Mouse (Mus musculus) right cerebral cortex, postnatal 10 days (tissue): ENCODE measurements around the gene Rmnd5a.

ENCODE experiments used
- DNase-seq, 2 experiments: peaks; one replicate each; pipeline ENCODE4 v3.0.0; 2021; ENCODE audit warnings: low spot score in 2 of 2

Gene Rmnd5a

GRCm38 (mm10) chr6:71371085-71371605 is 69.3 kb downstream of the Rmnd5a start:
- DNase-seq, result no peak

- no peak for DNase-seq
Observed at GRCm38 (mm10) chr6:71369416-71369815, 71.0 kb downstream of the Rmnd5a start.

GRCm38 (mm10) chr6:71363995-71364394 is 76.4 kb downstream of the Rmnd5a start:
- DNase-seq, result no peak

- DNase-seq, result no peak
Observed at GRCm38 (mm10) chr6:71361156-71361670, 79.2 kb downstream of the Rmnd5a start.

GRCm38 (mm10) chr6:71360751-71361150 is 79.7 kb downstream of the Rmnd5a start:
- no peak for DNase-seq

DNA sequence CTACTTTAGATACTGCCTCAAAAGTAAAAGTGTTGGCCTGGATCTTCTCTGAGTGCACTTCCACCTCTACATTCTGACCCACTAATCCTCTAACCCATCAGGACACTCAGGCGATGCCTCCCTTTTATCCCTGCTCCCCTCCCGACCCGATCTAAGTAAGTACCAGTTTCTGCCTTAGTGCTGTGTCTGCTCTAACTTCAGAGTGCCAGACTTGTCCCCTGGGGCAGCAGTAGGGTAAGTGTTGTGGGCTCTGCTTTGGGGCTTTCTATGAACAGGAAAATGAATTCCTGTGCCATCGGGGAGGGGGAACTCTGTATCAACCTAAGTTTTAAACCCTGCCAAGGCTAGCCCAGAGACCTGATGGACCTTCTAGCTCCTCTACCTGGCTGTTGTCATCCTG is 80.2 kb downstream of the Rmnd5a start:
- DNase-seq, result no peak

DNA sequence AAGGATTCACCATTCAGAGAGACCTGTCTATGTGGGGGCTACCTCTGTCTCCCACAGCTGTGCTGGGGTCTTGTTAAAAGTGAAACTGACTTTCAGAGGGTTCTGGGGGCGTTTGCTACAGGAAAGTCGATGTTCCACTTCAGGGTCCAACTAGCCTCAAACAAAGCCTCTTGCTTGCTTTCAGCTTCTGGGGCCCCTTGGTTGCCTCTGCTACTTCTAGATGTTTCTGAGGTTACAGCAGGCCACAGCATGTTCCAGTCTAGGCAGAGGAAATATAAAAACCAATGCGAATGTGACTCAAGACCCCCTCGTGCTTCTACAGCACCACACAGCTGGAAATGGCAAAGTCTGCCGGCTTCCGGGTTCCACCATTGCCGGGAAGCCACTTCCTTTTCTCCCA is 82.9 kb downstream of the Rmnd5a start:
- DNase-seq, result no peak

DNA sequence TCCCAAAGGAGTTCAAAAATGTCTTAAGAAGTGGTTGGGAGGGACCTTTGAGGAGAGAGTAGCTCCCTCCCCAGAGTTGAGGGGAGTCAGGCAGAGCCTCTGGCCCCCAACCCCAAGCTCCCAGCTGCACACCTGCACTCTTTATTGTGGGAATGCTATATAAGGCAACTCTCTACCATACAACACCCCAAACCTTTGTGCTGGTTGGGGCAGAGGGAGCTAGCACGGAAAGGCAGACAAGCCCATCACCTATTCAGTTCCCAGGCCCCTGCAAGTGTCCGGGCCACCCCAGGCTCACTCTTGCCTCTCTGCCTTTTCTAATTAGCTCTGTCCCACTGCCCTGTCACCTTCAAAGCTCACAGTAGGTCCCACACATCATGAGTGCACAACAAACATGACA is 86.7 kb downstream of the Rmnd5a start:
- no peak for DNase-seq

DNA sequence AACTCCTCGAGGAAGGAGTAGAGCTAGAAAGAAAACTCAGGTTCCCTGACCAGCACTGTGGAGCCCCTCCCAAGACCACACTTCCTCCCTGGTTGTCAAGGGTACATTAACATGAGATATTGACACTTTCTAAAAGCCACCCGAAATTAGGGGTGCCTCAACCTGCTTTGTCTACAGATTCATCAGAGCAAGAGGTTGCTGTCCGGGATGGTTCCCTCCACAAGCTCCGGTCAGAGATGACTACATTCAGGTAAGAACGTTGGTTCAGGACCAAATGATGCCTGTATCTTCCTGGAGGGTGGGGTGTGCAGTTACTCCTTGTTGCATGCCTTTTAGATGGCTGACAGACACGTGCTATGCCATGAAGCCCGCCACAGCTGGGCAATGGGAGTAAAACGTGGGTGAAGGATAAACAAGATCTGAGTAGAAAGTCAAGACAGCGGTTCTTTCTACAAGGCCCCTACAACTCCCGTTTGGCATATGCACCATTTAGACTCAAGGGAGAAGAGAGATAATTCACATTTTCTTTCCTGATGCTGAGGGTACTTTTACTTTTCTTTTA is 87.5 kb downstream of the Rmnd5a start:
- DNase-seq, result no peak

DNA sequence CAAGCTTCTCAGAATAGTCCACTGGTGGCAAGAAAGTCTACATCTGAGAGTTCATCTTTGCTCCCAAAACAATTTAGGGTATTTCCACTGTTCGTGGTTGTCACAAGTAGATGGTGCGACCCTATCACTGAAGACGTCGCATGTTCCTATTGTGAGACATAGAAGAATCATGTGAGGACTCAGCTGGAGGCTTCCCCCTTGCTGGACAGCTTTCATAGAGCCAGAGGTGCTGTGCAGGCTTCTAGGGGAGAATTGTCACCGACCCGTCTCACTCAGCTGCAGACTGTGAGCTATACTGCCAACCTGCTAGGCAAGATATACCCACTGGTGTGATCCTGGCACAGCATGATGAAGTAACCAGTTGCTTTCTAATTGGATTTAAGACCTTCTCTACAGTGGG is 88.2 kb downstream of the Rmnd5a start:
- DNase-seq, result no peak

DNA sequence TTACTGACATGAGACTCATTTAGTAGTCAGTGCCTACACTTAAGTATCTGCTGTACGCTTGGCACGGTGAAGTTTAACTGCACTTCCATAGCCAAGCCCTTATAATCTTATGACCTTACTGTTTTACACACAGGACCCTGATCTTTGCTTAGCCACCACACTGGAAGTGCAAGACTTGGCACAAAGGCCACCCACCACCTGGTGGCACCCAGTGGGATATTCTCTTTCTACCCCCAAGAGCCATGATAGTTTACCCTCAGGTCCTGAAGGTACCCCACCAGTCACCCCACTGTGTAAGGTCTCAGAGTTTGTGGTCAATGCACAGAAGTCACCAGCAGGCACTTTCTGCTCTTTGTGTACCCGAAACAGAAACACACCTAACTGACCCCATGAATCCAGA is 89.2 kb downstream of the Rmnd5a start:
- DNase-seq, result no peak

GRCm38 (mm10) chr6:71348006-71348405 is 92.4 kb downstream of the Rmnd5a start:
- no peak for DNase-seq

DNA sequence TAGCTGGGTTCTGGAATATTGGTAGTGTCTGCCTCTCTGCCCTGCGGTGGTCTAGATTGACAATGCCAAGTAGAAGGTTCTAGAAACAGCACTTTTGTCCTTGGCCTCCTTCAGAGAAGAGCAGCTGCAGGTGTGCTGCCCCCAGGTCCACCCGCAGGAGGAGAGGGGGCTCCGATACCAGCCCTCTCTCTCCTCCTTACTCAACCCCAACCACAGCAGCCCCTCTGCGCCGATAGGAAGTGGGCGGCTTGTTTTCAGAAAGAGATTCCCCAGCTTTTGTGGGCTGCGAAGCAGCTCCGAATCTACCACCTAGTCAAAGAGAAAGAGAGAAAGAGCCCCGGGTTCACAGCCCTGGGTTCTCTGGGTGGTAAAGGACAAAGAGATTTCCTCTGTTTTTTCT is 99.3 kb downstream of the Rmnd5a start:
- no peak for DNase-seq

DNA sequence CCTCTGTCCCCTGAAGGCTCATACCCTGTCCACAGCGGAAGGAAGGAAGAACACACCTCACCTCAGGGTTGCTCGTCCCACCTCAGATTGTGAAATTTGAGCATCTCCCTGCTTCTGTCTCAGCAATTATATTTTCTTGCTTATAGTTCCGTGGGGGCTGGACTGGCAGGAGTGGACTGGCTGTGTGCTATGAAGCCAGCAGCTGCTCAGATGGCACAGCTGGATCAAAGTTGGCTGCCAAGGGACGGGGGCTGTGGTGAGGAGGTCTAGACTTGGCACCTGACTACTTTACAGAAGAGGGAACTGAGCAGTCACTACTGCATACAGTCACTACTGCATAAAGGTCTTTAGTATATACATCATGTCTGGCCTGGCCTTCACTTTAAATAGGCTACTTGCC is 101.1 kb downstream of the Rmnd5a start:
- DNase-seq, result no peak

DNA sequence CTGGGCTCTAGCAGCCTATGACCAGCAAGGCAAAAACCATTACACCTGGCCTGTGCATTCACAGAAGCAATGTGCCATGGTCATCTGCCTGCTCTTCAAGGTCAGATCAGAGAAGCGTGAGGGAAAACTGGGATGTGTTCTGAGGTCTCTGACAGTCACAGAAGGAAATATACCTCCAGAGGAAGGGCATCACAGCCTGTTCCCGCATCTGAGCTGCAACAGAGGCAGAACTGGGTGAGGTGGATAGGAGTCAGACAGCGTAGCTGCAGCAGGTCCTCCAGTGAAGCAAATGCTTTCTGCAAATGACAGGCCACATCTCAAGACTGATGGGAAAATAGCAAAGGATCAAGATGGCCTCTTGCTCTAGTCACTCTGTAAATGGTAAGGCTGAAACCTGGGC is 101.5 kb downstream of the Rmnd5a start:
- DNase-seq, result no peak
